Mouse (Mus musculus): ENCODE data around the gene Smad5. TPM values are rescaled to one million over a fixed set of nuclear protein-coding genes. Genes with fewer than 3 reads are reported as not detected.

Smad5 gene
- polyA plus RNA-seq, 1 experiment from 2014 or later: 37.5 TPM

DNA sequence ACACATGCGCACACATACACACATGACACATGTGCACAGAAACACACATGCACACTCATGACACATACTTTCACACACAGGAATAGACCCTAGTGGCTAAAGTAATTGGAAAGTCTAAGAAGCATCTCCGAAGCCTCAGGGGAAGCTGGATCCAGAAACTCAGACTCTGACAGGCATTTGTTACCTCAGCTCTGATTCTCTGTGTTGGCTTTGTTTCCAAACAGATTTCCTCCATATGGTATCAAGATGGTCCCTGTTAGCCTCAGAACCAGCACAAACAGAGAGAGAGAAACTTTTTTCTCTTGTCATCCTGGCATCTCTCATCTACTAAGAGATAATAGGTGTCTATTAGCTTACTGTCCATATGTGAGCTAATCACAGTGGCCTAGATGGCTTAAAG, 5.6 kb upstream of the Smad5 start:
- H3K4me2 ChIP-seq (ENCODE audit: low read length): no peak overlapping the region
- peaks cover 27% of the 10 kb centered on the region for H3K4me1 ChIP-seq (replicated peaks; ENCODE audit: control insufficient read depth, insufficient read depth, low read length)
- DNase-seq (ENCODE audit: low spot score) (no peak), ATAC-seq (replicated peaks; ENCODE audit: low FRiP score, low TSS enrichment, low read depth) (no peak)
- H3K36me3 ChIP-seq (ENCODE audit: control insufficient read depth, insufficient read depth, low read length): no peaks in the 10 kb centered on the region
- 84% methylated on average over 2 of the region's 2 CpGs for WGBS
- H3K9ac ChIP-seq (ENCODE audit: low read length): no peak overlapping the region
- no peaks in the 10 kb centered on the region for H3K27me3 ChIP-seq (replicated peaks; ENCODE audit: control insufficient read depth, insufficient read depth, low read length)
- H3K9me3 ChIP-seq (ENCODE audit: control insufficient read depth, low read length): no peaks in the 10 kb centered on the region
- no peak overlapping the region for H3K27ac ChIP-seq (ENCODE audit: low read depth)
- no peak overlapping the region for H3K4me3 ChIP-seq (ENCODE audit: low read depth, low read length)

DNA sequence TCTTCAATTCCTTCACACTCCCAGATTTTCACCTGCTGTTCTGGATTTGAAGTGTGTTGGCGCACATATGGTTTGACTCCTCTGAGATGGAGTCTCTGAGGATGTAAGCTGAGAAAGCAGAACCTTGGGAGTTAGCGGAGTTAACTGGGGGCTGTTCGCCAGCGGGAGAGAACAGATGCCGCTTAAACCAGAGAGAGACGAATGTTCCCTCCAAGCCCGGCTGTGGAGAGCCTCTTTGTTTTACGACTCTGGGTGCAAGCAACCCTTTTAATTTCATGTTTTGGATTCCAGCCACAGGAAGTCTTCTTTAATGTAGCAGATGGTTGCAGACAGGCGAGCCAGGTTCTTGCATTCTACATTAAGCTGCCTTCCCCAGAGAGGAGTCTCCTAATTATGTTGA, 4.4 kb upstream of the Smad5 start:
- Histone ChIP-seq H3K36me3 (ENCODE audit: control insufficient read depth, insufficient read depth, low read length) (no peaks in the 10 kb centered on the region), H3K4me2 (ENCODE audit: low read length) (peak overlapping the region; percentile 16; the same call in 1 of the 2 replicates), H3K4me1 (replicated peaks; ENCODE audit: control insufficient read depth, insufficient read depth, low read length) (peaks cover 32% of the 10 kb centered on the region), H3K9me3 (ENCODE audit: control insufficient read depth, low read length) (no peaks in the 10 kb centered on the region), H3K27ac (ENCODE audit: low read depth) (peak overlapping the region; percentile 65; the same call in 1 of the 2 replicates), H3K4me3 (ENCODE audit: low read depth, low read length) (0 out of 2 replicates have a peak overlapping the region, but pooled peaks have one; percentile 2), H3K9ac (ENCODE audit: low read length) (0 out of 2 replicates have a peak overlapping the region, but pooled peaks have one; percentile 3), H3K27me3 (replicated peaks; ENCODE audit: control insufficient read depth, insufficient read depth, low read length) (no peaks in the 10 kb centered on the region)
- no peak for ATAC-seq (replicated peaks; ENCODE audit: low FRiP score, low TSS enrichment, low read depth)
- WGBS: 5% methylated on average over 9 of the region's 9 CpGs
- DNase-seq (ENCODE audit: low spot score): peak; percentile 78

DNA sequence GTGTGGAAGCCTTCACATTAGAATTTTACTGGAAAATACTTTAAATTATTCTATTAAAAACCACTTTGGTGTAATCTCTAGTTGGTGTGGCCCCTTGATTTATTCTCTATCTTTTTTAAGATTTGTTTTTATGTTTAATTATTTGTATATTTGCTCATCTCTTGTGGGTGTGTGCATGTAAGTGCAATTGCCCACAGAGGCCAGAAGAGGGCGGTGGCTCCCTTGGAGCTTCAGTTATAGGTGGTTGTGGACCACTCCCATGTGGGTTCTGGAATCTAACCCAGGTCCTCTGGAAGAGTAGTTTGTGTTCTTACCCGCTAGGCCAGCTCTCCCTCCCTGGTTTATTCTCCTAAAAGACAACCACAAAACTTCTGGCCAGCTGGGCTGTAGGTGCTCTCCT, 3.4 kb upstream of the Smad5 start:
- DNase-seq (ENCODE audit: low spot score): no peak
- Histone ChIP-seq H3K9ac (ENCODE audit: low read length) (no peak overlapping the region), H3K27me3 (replicated peaks; ENCODE audit: control insufficient read depth, insufficient read depth, low read length) (no peaks in the 10 kb centered on the region), H3K36me3 (ENCODE audit: control insufficient read depth, insufficient read depth, low read length) (no peaks in the 10 kb centered on the region), H3K4me2 (ENCODE audit: low read length) (no peak overlapping the region), H3K4me1 (replicated peaks; ENCODE audit: control insufficient read depth, insufficient read depth, low read length) (peaks cover 37% of the 10 kb centered on the region), H3K4me3 (ENCODE audit: low read depth, low read length) (no peak overlapping the region), H3K9me3 (ENCODE audit: control insufficient read depth, low read length) (no peaks in the 10 kb centered on the region), H3K27ac (ENCODE audit: low read depth) (no peak overlapping the region)
- ATAC-seq (replicated peaks; ENCODE audit: low FRiP score, low TSS enrichment, low read depth): no peak
- 92% methylated on average over 2 of the region's 2 CpGs for WGBS

DNA sequence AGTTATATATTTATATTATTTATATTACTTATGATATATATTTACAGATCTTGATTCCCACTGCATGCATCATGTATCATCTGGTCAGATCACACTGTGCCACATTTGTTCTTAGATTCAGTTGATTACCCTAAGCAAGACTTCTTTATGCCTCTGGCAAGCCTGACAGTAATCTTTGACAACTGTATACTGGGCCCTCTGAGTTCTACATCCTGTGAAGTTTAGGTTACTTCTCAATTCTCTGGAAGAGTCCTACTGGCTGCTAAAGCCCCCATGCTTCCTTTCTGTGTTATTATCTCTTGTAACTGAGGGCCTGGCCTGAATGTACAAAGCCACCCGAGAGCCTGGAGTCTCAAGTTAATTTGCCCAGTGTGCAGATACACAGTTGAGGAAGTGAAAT, 1.8 kb upstream of the Smad5 start:
- H3K4me3 ChIP-seq (ENCODE audit: low read depth, low read length): no peak overlapping the region
- H3K4me2 ChIP-seq (ENCODE audit: low read length): no peak overlapping the region
- ATAC-seq (replicated peaks; ENCODE audit: low FRiP score, low TSS enrichment, low read depth) (no peak), DNase-seq (ENCODE audit: low spot score) (no peak)
- no peaks in the 10 kb centered on the region for H3K27me3 ChIP-seq (replicated peaks; ENCODE audit: control insufficient read depth, insufficient read depth, low read length)
- no peaks in the 10 kb centered on the region for H3K36me3 ChIP-seq (ENCODE audit: control insufficient read depth, insufficient read depth, low read length)
- no peak overlapping the region for H3K27ac ChIP-seq (ENCODE audit: low read depth)
- H3K9ac ChIP-seq (ENCODE audit: low read length): no peak overlapping the region
- peaks cover 52% of the 10 kb centered on the region for H3K4me1 ChIP-seq (replicated peaks; ENCODE audit: control insufficient read depth, insufficient read depth, low read length)
- 76% methylated on average over 1 of the region's 1 CpGs for WGBS
- H3K9me3 ChIP-seq (ENCODE audit: control insufficient read depth, low read length): no peaks in the 10 kb centered on the region

DNA sequence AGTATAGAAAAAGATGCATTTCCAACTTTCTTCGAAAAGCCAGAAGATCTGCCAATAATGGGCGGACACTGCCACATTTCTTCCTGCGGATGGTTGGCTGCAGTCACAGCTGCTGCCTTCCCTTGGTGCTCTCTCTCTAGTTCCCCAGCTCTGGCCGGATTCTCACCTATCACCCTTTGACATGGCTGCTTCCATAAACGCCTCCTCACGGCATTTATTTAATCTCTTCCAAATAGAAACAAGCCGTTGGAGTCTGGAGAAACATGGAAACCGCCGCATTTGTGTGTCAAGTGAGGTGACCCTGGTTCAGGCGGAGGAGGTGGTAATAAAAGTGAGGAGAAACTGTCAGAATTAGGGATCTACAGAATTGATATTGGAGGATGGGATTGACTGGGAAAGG, 886 bp upstream of the Smad5 start:
- Histone ChIP-seq H3K4me1 (replicated peaks; ENCODE audit: control insufficient read depth, insufficient read depth, low read length) (peaks cover 47% of the 10 kb centered on the region), H3K4me3 (ENCODE audit: low read depth, low read length) (no peak overlapping the region), H3K9me3 (ENCODE audit: control insufficient read depth, low read length) (no peaks in the 10 kb centered on the region), H3K27ac (ENCODE audit: low read depth) (no peak overlapping the region), H3K27me3 (replicated peaks; ENCODE audit: control insufficient read depth, insufficient read depth, low read length) (no peaks in the 10 kb centered on the region), H3K36me3 (ENCODE audit: control insufficient read depth, insufficient read depth, low read length) (peaks cover 7% of the 10 kb centered on the region; the same call in 1 of the 2 replicates), H3K9ac (ENCODE audit: low read length) (no peak overlapping the region), H3K4me2 (ENCODE audit: low read length) (peak overlapping the region; percentile 76)
- DNase-seq (ENCODE audit: low spot score) (no peak), ATAC-seq (replicated peaks; ENCODE audit: low FRiP score, low TSS enrichment, low read depth) (no peak)
- 53% methylated on average over 10 of the region's 10 CpGs for WGBS

DNA sequence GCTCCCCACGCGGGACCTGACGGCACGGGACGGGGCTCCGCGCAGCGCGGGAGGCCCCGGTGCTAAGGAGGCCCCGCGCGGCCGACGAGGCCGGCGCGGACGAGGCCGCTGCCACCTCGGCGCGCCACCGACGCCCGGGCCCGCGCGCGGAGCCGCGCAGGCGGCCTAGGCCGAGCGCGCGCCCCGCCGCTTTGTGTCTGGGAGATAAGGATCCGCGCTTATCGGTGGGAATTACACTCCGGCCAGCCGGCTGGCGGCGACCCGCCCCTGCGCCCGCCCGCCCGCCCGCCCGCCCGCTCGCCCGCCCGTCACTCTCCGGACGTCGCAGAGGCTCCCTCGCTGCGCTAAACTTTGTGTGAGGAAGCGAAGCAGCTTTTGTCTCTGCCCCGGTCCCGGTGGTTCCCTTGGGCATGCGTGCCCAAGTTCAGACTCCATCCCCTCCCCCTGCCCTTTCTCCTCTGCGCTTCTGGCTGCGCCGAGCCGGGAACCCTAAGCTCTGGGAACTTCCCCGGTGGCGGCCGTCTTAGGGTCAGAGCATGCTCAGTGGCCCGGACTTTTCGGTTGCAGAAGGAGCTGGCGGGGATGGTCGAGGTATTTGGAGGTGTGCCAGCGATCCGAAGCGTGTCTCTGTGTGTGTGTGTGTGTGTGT, 536 bp downstream of the Smad5 start:
- peak overlapping the region; percentile 76 for H3K4me2 ChIP-seq (ENCODE audit: low read length)
- peak overlapping the region; percentile 99 for H3K27ac ChIP-seq (ENCODE audit: low read depth)
- DNase-seq (ENCODE audit: low spot score) (peak; percentile 87), ATAC-seq (replicated peaks; ENCODE audit: low FRiP score, low TSS enrichment, low read depth) (peak; percentile 73)
- WGBS: under 1% methylated on average over 63 of the region's 80 CpGs
- no peaks in the 10 kb centered on the region for H3K27me3 ChIP-seq (replicated peaks; ENCODE audit: control insufficient read depth, insufficient read depth, low read length)
- peak overlapping the region; percentile 72 for H3K4me3 ChIP-seq (ENCODE audit: low read depth, low read length)
- H3K36me3 ChIP-seq (ENCODE audit: control insufficient read depth, insufficient read depth, low read length): peaks cover 15% of the 10 kb centered on the region; the same call in 1 of the 2 replicates
- peak overlapping the region; percentile 99 for H3K9ac ChIP-seq (ENCODE audit: low read length)
- no peaks in the 10 kb centered on the region for H3K9me3 ChIP-seq (ENCODE audit: control insufficient read depth, low read length)
- H3K4me1 ChIP-seq (replicated peaks; ENCODE audit: control insufficient read depth, insufficient read depth, low read length): peaks cover 41% of the 10 kb centered on the region

DNA sequence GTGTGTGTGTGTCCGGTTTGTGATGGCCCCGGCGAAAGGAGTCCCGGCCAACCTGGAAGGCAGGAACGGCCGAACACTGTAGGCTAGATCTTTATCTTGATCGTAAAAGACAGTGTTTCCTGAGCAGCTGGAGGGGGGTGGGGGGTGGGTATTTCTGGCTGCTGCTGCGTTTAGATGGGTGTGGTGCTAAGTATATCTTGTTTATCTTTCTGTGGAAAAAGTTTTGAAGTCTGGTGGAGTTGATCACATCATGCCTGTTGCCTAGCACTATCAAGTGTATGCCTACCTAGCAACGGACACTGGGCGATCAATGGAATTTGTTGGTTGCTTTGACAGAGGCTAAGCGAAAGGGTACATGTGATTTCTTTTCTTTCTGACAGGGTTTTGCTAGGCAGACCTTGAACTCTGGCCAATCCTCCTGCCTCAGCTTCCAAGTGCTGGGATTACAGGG, 1.1 kb downstream of the Smad5 start:
- H3K27ac ChIP-seq (ENCODE audit: low read depth): peak overlapping the region; percentile 99
- ATAC-seq (replicated peaks; ENCODE audit: low FRiP score, low TSS enrichment, low read depth): peak; percentile 51
- DNase-seq (ENCODE audit: low spot score): no peak
- 3% methylated on average over 11 of the region's 11 CpGs for WGBS
- H3K36me3 ChIP-seq (ENCODE audit: control insufficient read depth, insufficient read depth, low read length): peaks cover 16% of the 10 kb centered on the region; the same call in 1 of the 2 replicates
- H3K4me1 ChIP-seq (replicated peaks; ENCODE audit: control insufficient read depth, insufficient read depth, low read length): peaks cover 35% of the 10 kb centered on the region
- no peaks in the 10 kb centered on the region for H3K9me3 ChIP-seq (ENCODE audit: control insufficient read depth, low read length)
- peak overlapping the region; percentile 76 for H3K4me2 ChIP-seq (ENCODE audit: low read length)
- H3K9ac ChIP-seq (ENCODE audit: low read length): peak overlapping the region; percentile 99
- H3K27me3 ChIP-seq (replicated peaks; ENCODE audit: control insufficient read depth, insufficient read depth, low read length): no peaks in the 10 kb centered on the region
- H3K4me3 ChIP-seq (ENCODE audit: low read depth, low read length): peak overlapping the region; percentile 72

DNA sequence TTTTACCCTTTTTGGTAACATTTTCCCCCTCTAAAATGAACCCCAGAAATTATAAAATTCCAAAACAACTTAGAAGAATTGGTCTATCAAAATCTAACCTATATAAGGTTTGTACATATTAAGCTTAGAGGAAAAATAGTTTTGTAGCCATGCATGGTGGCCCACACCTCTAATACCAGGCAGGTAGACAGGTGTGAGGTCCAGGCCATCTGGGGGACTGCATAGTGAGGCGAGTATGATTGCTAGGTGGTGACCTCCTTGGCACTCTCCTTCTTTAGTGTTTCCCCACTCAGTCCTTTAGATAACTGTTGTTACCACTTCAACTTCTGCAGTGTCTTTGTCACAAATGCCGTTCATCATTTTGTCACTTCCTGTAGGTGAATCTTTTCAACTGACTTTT, 1.8 kb downstream of the Smad5 start:
- ATAC-seq (replicated peaks; ENCODE audit: low FRiP score, low TSS enrichment, low read depth): no peak
- peak overlapping the region; percentile 99 for H3K9ac ChIP-seq (ENCODE audit: low read length)
- H3K27ac ChIP-seq (ENCODE audit: low read depth): no peak overlapping the region
- peak overlapping the region; percentile 76 for H3K4me2 ChIP-seq (ENCODE audit: low read length)
- no peaks in the 10 kb centered on the region for H3K27me3 ChIP-seq (replicated peaks; ENCODE audit: control insufficient read depth, insufficient read depth, low read length)
- H3K4me3 ChIP-seq (ENCODE audit: low read depth, low read length): peak overlapping the region; percentile 72
- WGBS: 73% methylated on average over 2 of the region's 2 CpGs
- DNase-seq (ENCODE audit: low spot score): no peak
- H3K36me3 ChIP-seq (ENCODE audit: control insufficient read depth, insufficient read depth, low read length): peaks cover 23% of the 10 kb centered on the region; the same call in 1 of the 2 replicates
- H3K9me3 ChIP-seq (ENCODE audit: control insufficient read depth, low read length): no peaks in the 10 kb centered on the region
- peaks cover 39% of the 10 kb centered on the region for H3K4me1 ChIP-seq (replicated peaks; ENCODE audit: control insufficient read depth, insufficient read depth, low read length)

DNA sequence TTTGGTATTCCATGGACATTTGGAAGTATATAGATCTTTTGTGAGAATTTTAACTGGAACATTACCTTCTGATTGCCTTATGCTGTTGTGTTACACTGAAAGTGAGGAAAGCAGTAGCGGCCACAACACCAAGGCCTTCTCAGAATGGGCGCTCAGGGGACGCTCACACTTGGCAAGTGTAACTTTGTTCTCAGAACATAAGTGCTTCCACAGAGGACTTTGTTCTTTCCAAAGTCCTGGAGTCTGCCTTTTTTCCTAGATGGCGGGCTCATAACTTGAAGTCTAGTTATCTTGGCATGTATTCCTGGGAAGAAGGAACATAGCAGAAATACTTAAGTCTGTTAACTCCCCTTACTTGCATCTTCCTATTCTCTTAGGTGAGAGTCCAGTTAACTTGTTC, 4.3 kb downstream of the Smad5 start:
- H3K27ac ChIP-seq (ENCODE audit: low read depth): no peak overlapping the region
- H3K4me3 ChIP-seq (ENCODE audit: low read depth, low read length): no peak overlapping the region
- H3K9ac ChIP-seq (ENCODE audit: low read length): no peak overlapping the region
- H3K4me1 ChIP-seq (replicated peaks; ENCODE audit: control insufficient read depth, insufficient read depth, low read length): peaks cover 48% of the 10 kb centered on the region
- peaks cover 26% of the 10 kb centered on the region; the same call in 1 of the 2 replicates for H3K36me3 ChIP-seq (ENCODE audit: control insufficient read depth, insufficient read depth, low read length)
- ATAC-seq (replicated peaks; ENCODE audit: low FRiP score, low TSS enrichment, low read depth) (no peak), DNase-seq (ENCODE audit: low spot score) (no peak)
- no peaks in the 10 kb centered on the region for H3K27me3 ChIP-seq (replicated peaks; ENCODE audit: control insufficient read depth, insufficient read depth, low read length)
- no peaks in the 10 kb centered on the region for H3K9me3 ChIP-seq (ENCODE audit: control insufficient read depth, low read length)
- WGBS: 96% methylated on average over 4 of the region's 4 CpGs
- H3K4me2 ChIP-seq (ENCODE audit: low read length): no peak overlapping the region

Data from intestine, embryonic 14.5 days (tissue).